Mouse (Mus musculus) G1E (cell line): ENCODE data around the gene Olfr620. TPM values are rescaled to one million over a fixed set of nuclear protein-coding genes. Genes with fewer than 3 reads are reported as not detected.

ENCODE experiments used
- ATAC-seq: 2 replicates; pipeline ENCODE4 v1.8.0; 2016; ENCODE audit warnings: mild to moderate bottlenecking; ENCODE audit not compliant: insufficient number of reproducible peaks, poor library complexity, low FRiP score, severe bottlenecking; ENCODE audit errors: extremely low read depth
- DNase-seq: peaks from one replicate; pipeline ENCODE4 v3.0.0; 2012; ENCODE audit warnings: low spot score
- H3K27me3 ChIP-seq: 2 replicates; pipeline ENCODE4 v1.6.1; 2012; ENCODE audit warnings: mild to moderate bottlenecking, low read length, inconsistent platforms; ENCODE audit not compliant: insufficient read depth
- H3K36me3 ChIP-seq: replicated peaks from 2 replicates; pipeline ENCODE3; 2012; ENCODE audit warnings: mild to moderate bottlenecking, inconsistent platforms
- H3K4me1 ChIP-seq: 2 replicates; pipeline ENCODE4 v1.6.1; 2012; ENCODE audit warnings: low read depth, low read length, inconsistent platforms, mixed read lengths; ENCODE audit not compliant: insufficient read depth
- H3K4me3 ChIP-seq: 2 replicates; pipeline ENCODE4 v1.5.1; 2012; ENCODE audit warnings: low read depth, mild to moderate bottlenecking, inconsistent platforms, low read length, moderate library complexity, mixed read lengths
- H3K9me3 ChIP-seq: replicated peaks from 2 replicates; pipeline ENCODE4 v1.6.1; 2012; ENCODE audit warnings: inconsistent platforms
- CTCF ChIP-seq: IDR thresholded peaks from 2 replicates; pipeline ENCODE4 v1.5.1; 2012; ENCODE audit warnings: low read depth, low read length, inconsistent platforms, mixed read lengths
- GATA1 ChIP-seq: IDR thresholded peaks from 2 replicates; pipeline ENCODE4 v1.6.1; 2012; ENCODE audit warnings: borderline replicate concordance, low read length, inconsistent platforms, mixed read lengths
- GATA2 ChIP-seq: IDR thresholded peaks from 2 replicates; pipeline ENCODE4 v1.6.1; 2012; ENCODE audit warnings: low read depth, low read length, inconsistent platforms, borderline replicate concordance
- POLR2AphosphoS5 ChIP-seq: IDR thresholded peaks from 2 replicates; pipeline ENCODE4 v1.6.1; 2012; ENCODE audit warnings: low read depth, low read length, inconsistent platforms; ENCODE audit not compliant: insufficient replicate concordance
- TAL1 ChIP-seq: conservative IDR thresholded peaks from 2 replicates; pipeline ENCODE4 v1.6.1; 2012; ENCODE audit warnings: low read depth, low read length, inconsistent platforms, mixed read lengths
- polyA plus RNA-seq: library from polyadenylated mRNA; stranded (reverse); fragments of >175 nt; gene quantifications from 2 replicates; pipeline ENCODE4 v1.2.3, GENCODE M21; 2012
- total RNA-seq, 2 experiments: library from RNA; stranded (forward) in 1 of 2; stranded (reverse) in 1 of 2; fragments of 200-1000 nt in 1 of 2; fragments of >200 nt in 1 of 2; fragmentation: Nextera tagmentation in 1 of 2; gene quantifications; 2 replicates each; pipeline ENCODE4 v1.2.3; 2014 to 2017

Gene Olfr620
- total and polyA plus RNA-seq, 3 experiments = 0.05 TPM; not detected in 2

GRCm38 (mm10) chr7:103572761-103573160, 39.6 kb downstream of the Olfr620 start, which contains the start of gene Olfr617:
Gene Olfr617, plus strand, starts transcription at chr7:103573061.
- no peak within 1 kb of the TSS for H3K4me3 ChIP-seq
- DNase-seq (no peak), ATAC-seq (no peak)
- TF ChIP-seq TAL1 (no peak), POLR2AphosphoS5 (no peak), GATA1 (no peak), CTCF (no peak), GATA2 (no peak)
- H3K36me3 ChIP-seq = no peaks in the 10 kb centered on the region
- no peaks in the 10 kb centered on the region for H3K27me3 ChIP-seq
- no peaks in the 10 kb centered on the region for H3K9me3 ChIP-seq
- no peaks in the 10 kb centered on the region for H3K4me1 ChIP-seq

GRCm38 (mm10) chr7:103569043-103569442, 43.3 kb downstream of the Olfr620 start, which contains the start of gene Olfr616:
Gene Olfr616, minus strand, starts transcription at chr7:103569143.
- Histone ChIP-seq H3K27me3 (no peaks in the 10 kb centered on the region), H3K36me3 (no peaks in the 10 kb centered on the region), H3K9me3 (no peaks in the 10 kb centered on the region), H3K4me1 (no peaks in the 10 kb centered on the region), H3K4me3 (no peak within 1 kb of the TSS)
- TF ChIP-seq GATA2 (no peak), CTCF (no peak), POLR2AphosphoS5 (no peak), GATA1 (no peak), TAL1 (no peak)
- DNase-seq = no peak
- no peak for ATAC-seq

GRCm38 (mm10) chr7:103555779-103556178, 56.6 kb downstream of the Olfr620 start, which contains the start of gene Olfr615:
Gene Olfr615, plus strand, starts transcription at chr7:103556079.
- no peak within 1 kb of the TSS for H3K4me3 ChIP-seq
- no peak for DNase-seq
- TF ChIP-seq GATA2 (no peak), POLR2AphosphoS5 (no peak), CTCF (no peak), GATA1 (no peak), TAL1 (no peak)
- no peak for ATAC-seq
- no peaks in the 10 kb centered on the region for H3K4me1 ChIP-seq
- H3K9me3 ChIP-seq = no peaks in the 10 kb centered on the region
- H3K36me3 ChIP-seq = no peaks in the 10 kb centered on the region
- H3K27me3 ChIP-seq = no peaks in the 10 kb centered on the region

Other genes with a start within 250 kb of the Olfr620 start
Only the 20 nearest of the 33 such genes appear.
- gene Olfr607, start 148.4 kb downstream of the Olfr620 start, total RNA-seq (2014; fragmentation: Nextera tagmentation) = not detected in 2 replicates
- under 0.01 and 0.11 TPM in 2 replicates for gene Olfr607, start 148.4 kb downstream of the Olfr620 start, total RNA-seq (2017)
- not detected in 2 replicates for gene Olfr607, start 148.4 kb downstream of the Olfr620 start, polyA plus RNA-seq
- not detected in 2 replicates for gene Olfr608, start 142.7 kb downstream of the Olfr620 start, total RNA-seq (2014; fragmentation: Nextera tagmentation)
- not detected in 2 replicates for gene Olfr608, start 142.7 kb downstream of the Olfr620 start, total RNA-seq (2017)
- gene Olfr608, start 142.7 kb downstream of the Olfr620 start, polyA plus RNA-seq = not detected in 2 replicates
- gene Olfr609, start 114.5 kb downstream of the Olfr620 start, total RNA-seq (2014; fragmentation: Nextera tagmentation) = not detected in 2 replicates
- gene Olfr609, start 114.5 kb downstream of the Olfr620 start, total RNA-seq (2017) = not detected in 2 replicates
- gene Olfr609, start 114.5 kb downstream of the Olfr620 start, polyA plus RNA-seq = not detected in 2 replicates
- gene Olfr610, start 100.4 kb downstream of the Olfr620 start, total RNA-seq (2014; fragmentation: Nextera tagmentation) = not detected in 2 replicates
- 0.11 and 0.12 TPM in 2 replicates for gene Olfr610, start 100.4 kb downstream of the Olfr620 start, total RNA-seq (2017)
- gene Olfr610, start 100.4 kb downstream of the Olfr620 start, polyA plus RNA-seq = not detected in 2 replicates
- not detected in 2 replicates for gene Olfr611, start 91.7 kb downstream of the Olfr620 start, total RNA-seq (2014; fragmentation: Nextera tagmentation)
- gene Olfr611, start 91.7 kb downstream of the Olfr620 start, total RNA-seq (2017) = 0.17 TPM in 1 of 2 replicates, not detected in the other
- gene Olfr611, start 91.7 kb downstream of the Olfr620 start, polyA plus RNA-seq = not detected in 2 replicates
- gene Olfr612, start 69.8 kb downstream of the Olfr620 start, total RNA-seq (2014; fragmentation: Nextera tagmentation) = not detected in 2 replicates
- gene Olfr612, start 69.8 kb downstream of the Olfr620 start, total RNA-seq (2017) = 0.35 TPM in 1 of 2 replicates, not detected in the other
- not detected in 2 replicates for gene Olfr612, start 69.8 kb downstream of the Olfr620 start, polyA plus RNA-seq
- gene Olfr613, start 64.5 kb downstream of the Olfr620 start, total RNA-seq (2014; fragmentation: Nextera tagmentation) = not detected in 2 replicates
- gene Olfr613, start 64.5 kb downstream of the Olfr620 start, total RNA-seq (2017) = 0.05 TPM in 1 of 2 replicates, not detected in the other
- not detected in 2 replicates for gene Olfr613, start 64.5 kb downstream of the Olfr620 start, polyA plus RNA-seq
- not detected in 2 replicates for gene Olfr615, start 56.5 kb downstream of the Olfr620 start, total RNA-seq (2014; fragmentation: Nextera tagmentation)
- gene Olfr615, start 56.5 kb downstream of the Olfr620 start, total RNA-seq (2017) = 0.12 TPM in 1 of 2 replicates, not detected in the other
- not detected in 2 replicates for gene Olfr615, start 56.5 kb downstream of the Olfr620 start, polyA plus RNA-seq
- not detected in 2 replicates for gene Olfr616, start 43.4 kb downstream of the Olfr620 start, total RNA-seq (2014; fragmentation: Nextera tagmentation)
- 0.55 TPM in 1 of 2 replicates, not detected in the other for gene Olfr616, start 43.4 kb downstream of the Olfr620 start, total RNA-seq (2017)
- gene Olfr616, start 43.4 kb downstream of the Olfr620 start, polyA plus RNA-seq = not detected in 2 replicates
- gene Olfr617, start 39.5 kb downstream of the Olfr620 start, total RNA-seq (2014; fragmentation: Nextera tagmentation) = not detected in 2 replicates
- gene Olfr617, start 39.5 kb downstream of the Olfr620 start, total RNA-seq (2017) = 0.49 TPM in 1 of 2 replicates, not detected in the other
- not detected in 2 replicates for gene Olfr617, start 39.5 kb downstream of the Olfr620 start, polyA plus RNA-seq
- not detected in 2 replicates for gene Olfr618, start 22.4 kb downstream of the Olfr620 start, total RNA-seq (2014; fragmentation: Nextera tagmentation)
- 0.05 TPM in 1 of 2 replicates, not detected in the other for gene Olfr618, start 22.4 kb downstream of the Olfr620 start, total RNA-seq (2017)
- not detected in 2 replicates for gene Olfr618, start 22.4 kb downstream of the Olfr620 start, polyA plus RNA-seq
- gene Olfr619, start 12.0 kb downstream of the Olfr620 start, total RNA-seq (2014; fragmentation: Nextera tagmentation) = not detected in 2 replicates
- gene Olfr619, start 12.0 kb downstream of the Olfr620 start, total RNA-seq (2017) = not detected in 2 replicates
- not detected in 2 replicates for gene Olfr619, start 12.0 kb downstream of the Olfr620 start, polyA plus RNA-seq
- not detected in 2 replicates for gene Olfr622, start 30.2 kb upstream of the Olfr620 start, total RNA-seq (2014; fragmentation: Nextera tagmentation)
- gene Olfr622, start 30.2 kb upstream of the Olfr620 start, total RNA-seq (2017) = 0.16 TPM in 1 of 2 replicates, not detected in the other
- not detected in 2 replicates for gene Olfr622, start 30.2 kb upstream of the Olfr620 start, polyA plus RNA-seq
- not detected in 2 replicates for gene Olfr623, start 51.2 kb upstream of the Olfr620 start, total RNA-seq (2014; fragmentation: Nextera tagmentation)
- 0.05 TPM in 1 of 2 replicates, not detected in the other for gene Olfr623, start 51.2 kb upstream of the Olfr620 start, total RNA-seq (2017)
- not detected in 2 replicates for gene Olfr623, start 51.2 kb upstream of the Olfr620 start, polyA plus RNA-seq
- gene Olfr624, start 58.7 kb upstream of the Olfr620 start, total RNA-seq (2014; fragmentation: Nextera tagmentation) = not detected in 2 replicates
- gene Olfr624, start 58.7 kb upstream of the Olfr620 start, total RNA-seq (2017) = 0.12 and 0.22 TPM in 2 replicates
- gene Olfr624, start 58.7 kb upstream of the Olfr620 start, polyA plus RNA-seq = not detected in 2 replicates
- gene Olfr625-ps1, start 70.2 kb upstream of the Olfr620 start, total RNA-seq (2014; fragmentation: Nextera tagmentation) = not detected in 2 replicates
- not detected in 2 replicates for gene Olfr625-ps1, start 70.2 kb upstream of the Olfr620 start, total RNA-seq (2017)
- gene Olfr625-ps1, start 70.2 kb upstream of the Olfr620 start, polyA plus RNA-seq = not detected in 2 replicates
- gene Olfr243, start 102.1 kb upstream of the Olfr620 start, total RNA-seq (2014; fragmentation: Nextera tagmentation) = not detected in 2 replicates
- gene Olfr243, start 102.1 kb upstream of the Olfr620 start, total RNA-seq (2017) = not detected in 2 replicates
- gene Olfr243, start 102.1 kb upstream of the Olfr620 start, polyA plus RNA-seq = not detected in 2 replicates
- not detected in 2 replicates for gene Olfr628, start 117.8 kb upstream of the Olfr620 start, total RNA-seq (2014; fragmentation: Nextera tagmentation)
- gene Olfr628, start 117.8 kb upstream of the Olfr620 start, total RNA-seq (2017) = 0.33 TPM in 1 of 2 replicates, not detected in the other
- not detected in 2 replicates for gene Olfr628, start 117.8 kb upstream of the Olfr620 start, polyA plus RNA-seq
- not detected in 2 replicates for gene Olfr629, start 132.4 kb upstream of the Olfr620 start, total RNA-seq (2014; fragmentation: Nextera tagmentation)
- 0.16 TPM in 1 of 2 replicates, not detected in the other for gene Olfr629, start 132.4 kb upstream of the Olfr620 start, total RNA-seq (2017)
- not detected in 2 replicates for gene Olfr629, start 132.4 kb upstream of the Olfr620 start, polyA plus RNA-seq
- not detected in 2 replicates for gene Olfr630, start 144.8 kb upstream of the Olfr620 start, total RNA-seq (2014; fragmentation: Nextera tagmentation)
- 0.11 TPM in 1 of 2 replicates, not detected in the other for gene Olfr630, start 144.8 kb upstream of the Olfr620 start, total RNA-seq (2017)
- gene Olfr630, start 144.8 kb upstream of the Olfr620 start, polyA plus RNA-seq = not detected in 2 replicates